Mouse (Mus musculus) forebrain, embryonic 12.5 days (tissue): ENCODE data around the gene Rbm6. TPM values are rescaled to one million over a fixed set of nuclear protein-coding genes. Genes with fewer than 3 reads are reported as not detected.
A peak's percentile ranks its signal among the peaks of the same experiment; 100 is the strongest.

Experiments used
- ATAC-seq: fragments of 200-750 bp; cut with Nextera tagmentation; 2 replicates; pipeline ENCODE4 v1.8.0; 2017; ENCODE audit warnings: moderate TSS enrichment; ENCODE audit not compliant: low FRiP score
- H3K27ac ChIP-seq: fragments of 300-500 bp; sonication (generic); 2 replicates; pipeline ENCODE4 v1.5.1; 2016; ENCODE audit warnings: mild to moderate bottlenecking
- H3K27me3 ChIP-seq: fragments of 300-500 bp; sonication (generic); 2 replicates; pipeline ENCODE4 v1.6.1; 2016; ENCODE audit warnings: mild to moderate bottlenecking
- H3K36me3 ChIP-seq: fragments of 300-500 bp; sonication (generic); replicated peaks from 2 replicates; pipeline ENCODE4 v1.6.1; 2016; ENCODE audit warnings: mild to moderate bottlenecking
- H3K4me1 ChIP-seq: fragments of 300-500 bp; sonication (generic); 2 replicates; pipeline ENCODE4 v1.6.1; 2016
- H3K4me2 ChIP-seq: fragments of 300-500 bp; sonication (generic); 2 replicates; pipeline ENCODE4 v1.6.1; 2016; ENCODE audit warnings: mild to moderate bottlenecking, moderate library complexity
- H3K4me3 ChIP-seq: fragments of 300-500 bp; sonication (generic); replicated peaks from 2 replicates; pipeline ENCODE4 v1.5.1; 2016; ENCODE audit warnings: mild to moderate bottlenecking
- H3K9ac ChIP-seq: fragments of 300-500 bp; sonication (generic); 2 replicates; pipeline ENCODE4 v1.6.1; 2016; ENCODE audit warnings: mild to moderate bottlenecking
- H3K9me3 ChIP-seq: fragments of 300-500 bp; sonication (generic); 2 replicates; pipeline ENCODE4 v1.6.1; 2016
- WGBS: fragments of 180-500 bp; shearing (Covaris S2); methylation state at CpG from one replicate; pipeline ENCODE4 v1.1.7; 2016; 5-methylcytosine and 5-hydroxymethylcytosine counted together
- polyA plus RNA-seq: library from polyadenylated mRNA; unstranded; fragments of >200 nt; fragmentation: Nextera tagmentation; extraction: Ambion mirVana; gene quantifications from 2 replicates; pipeline ENCODE4 v1.2.1, GENCODE M21; 2016

The Rbm6 gene
- polyA plus RNA-seq, 1 experiment from 2014 or later, result 136 TPM

DNA sequence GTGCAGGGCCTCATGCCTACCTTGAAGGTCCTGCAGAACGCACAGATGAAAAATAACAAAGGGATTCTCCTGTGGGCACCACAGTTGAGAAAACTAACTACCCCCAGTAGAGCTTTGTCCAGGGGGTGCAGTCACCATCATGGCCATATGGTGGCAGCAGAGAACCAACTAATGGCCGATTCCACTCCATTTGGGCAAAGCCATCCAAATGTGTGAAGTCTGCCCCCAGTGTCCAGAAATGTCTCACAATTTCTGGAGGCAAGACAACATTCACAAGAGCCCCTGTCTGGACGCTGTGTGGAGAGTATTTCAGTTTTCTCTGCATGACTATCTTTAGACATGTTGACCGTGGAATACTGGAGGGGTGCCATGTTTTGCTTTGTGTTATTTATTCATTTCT lies 31.7 kb upstream of the Rbm6 start:
- Histone ChIP-seq H3K27ac (no peak overlapping the region), H3K4me2 (no peak overlapping the region), H3K4me3 (no peak overlapping the region), H3K4me1 (peaks cover 46% of the 10 kb centered on the region), H3K36me3 (0 out of 2 replicates have a peak, but pooled peaks cover 5% of the 10 kb centered on the region), H3K9ac (no peak overlapping the region), H3K9me3 (no peaks in the 10 kb centered on the region), H3K27me3 (peaks cover 62% of the 10 kb centered on the region)
- peak; percentile 56 for ATAC-seq
- WGBS, result 7% methylated on average over 4 of the region's 4 CpGs

DNA sequence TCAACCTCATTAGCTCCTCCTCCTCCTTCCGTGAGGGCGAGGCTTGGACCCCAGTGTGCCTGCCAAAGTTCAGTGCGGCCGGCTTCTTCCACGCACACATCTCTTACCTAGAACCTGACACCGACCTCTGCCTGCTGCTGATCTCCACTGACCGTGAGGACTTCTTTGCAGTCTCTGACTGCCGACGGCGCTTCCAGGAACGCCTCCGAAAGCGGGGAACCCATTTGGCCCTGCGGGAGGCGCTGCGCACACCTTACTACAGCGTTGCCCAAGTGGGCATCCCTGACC lies 28.5 kb upstream of the Rbm6 start:
- Histone ChIP-seq H3K27me3 (peaks cover 53% of the 10 kb centered on the region), H3K9me3 (no peaks in the 10 kb centered on the region), H3K36me3 (peaks cover 5% of the 10 kb centered on the region; the same call in 1 of the 2 replicates), H3K27ac (no peak overlapping the region), H3K4me1 (peaks cover 19% of the 10 kb centered on the region), H3K4me3 (peak overlapping the region; percentile 31), H3K4me2 (peak overlapping the region; percentile 57), H3K9ac (no peak overlapping the region)
- 9% methylated on average over 17 of the region's 17 CpGs for WGBS
- ATAC-seq, result no peak; the same call in 1 of the 2 replicates

GRCm38 (mm10) chr9:107900840-107901626 lies 28.0 kb upstream of the Rbm6 start:
- Histone ChIP-seq H3K27ac (0 out of 2 replicates have a peak overlapping the region, but pooled peaks have one; percentile 31), H3K4me3 (peak overlapping the region; percentile 31), H3K36me3 (peaks cover 5% of the 10 kb centered on the region; the same call in 1 of the 2 replicates), H3K4me1 (peaks cover 14% of the 10 kb centered on the region), H3K4me2 (peak overlapping the region; percentile 57), H3K27me3 (peaks cover 49% of the 10 kb centered on the region), H3K9me3 (no peaks in the 10 kb centered on the region), H3K9ac (peak overlapping the region; percentile 51)
- peak; percentile 54 for ATAC-seq
- WGBS, result 2% methylated on average over 44 of the region's 44 CpGs

- ATAC-seq, result no peak
- H3K27ac ChIP-seq, result no peak overlapping the region
- 65% methylated on average over 12 of the region's 12 CpGs for WGBS
- H3K4me3 ChIP-seq, result no peak overlapping the region
- H3K9ac ChIP-seq, result no peak overlapping the region
- H3K4me2 ChIP-seq, result no peak overlapping the region
- H3K27me3 ChIP-seq, result peaks cover 42% of the 10 kb centered on the region
- H3K36me3 ChIP-seq, result peaks cover 5% of the 10 kb centered on the region; the same call in 1 of the 2 replicates
- H3K9me3 ChIP-seq, result no peaks in the 10 kb centered on the region
- H3K4me1 ChIP-seq, result peaks cover 14% of the 10 kb centered on the region
These were observed 26.8 kb upstream of the Rbm6 start for GRCm38 (mm10) chr9:107899855-107900254.

DNA sequence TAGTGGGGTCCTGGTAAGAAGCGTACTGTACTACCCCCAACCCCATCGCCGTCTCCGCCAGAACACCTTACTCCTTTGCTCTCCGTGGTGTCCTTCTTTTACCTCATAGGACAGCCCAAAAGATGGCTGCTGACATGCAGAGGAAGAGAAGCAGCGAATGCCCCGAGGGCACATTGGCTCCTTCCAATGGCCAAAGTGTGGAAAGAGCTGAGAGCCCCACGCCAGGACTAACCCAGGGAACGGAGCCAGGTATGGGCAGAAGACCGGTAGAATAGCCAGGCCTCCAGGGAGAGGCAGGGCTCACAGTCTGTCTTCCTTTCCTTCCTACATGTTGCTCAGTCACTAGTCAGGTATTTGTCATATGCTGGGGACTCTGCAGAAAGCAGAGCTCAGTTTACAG lies 25.5 kb upstream of the Rbm6 start:
- Histone ChIP-seq H3K9me3 (no peaks in the 10 kb centered on the region), H3K4me1 (peaks cover 14% of the 10 kb centered on the region), H3K9ac (no peak overlapping the region), H3K27ac (no peak overlapping the region), H3K4me2 (no peak overlapping the region), H3K4me3 (no peak overlapping the region), H3K27me3 (peaks cover 40% of the 10 kb centered on the region), H3K36me3 (peaks cover 5% of the 10 kb centered on the region; the same call in 1 of the 2 replicates)
- ATAC-seq, result no peak
- 87% methylated on average over 10 of the region's 10 CpGs for WGBS

DNA sequence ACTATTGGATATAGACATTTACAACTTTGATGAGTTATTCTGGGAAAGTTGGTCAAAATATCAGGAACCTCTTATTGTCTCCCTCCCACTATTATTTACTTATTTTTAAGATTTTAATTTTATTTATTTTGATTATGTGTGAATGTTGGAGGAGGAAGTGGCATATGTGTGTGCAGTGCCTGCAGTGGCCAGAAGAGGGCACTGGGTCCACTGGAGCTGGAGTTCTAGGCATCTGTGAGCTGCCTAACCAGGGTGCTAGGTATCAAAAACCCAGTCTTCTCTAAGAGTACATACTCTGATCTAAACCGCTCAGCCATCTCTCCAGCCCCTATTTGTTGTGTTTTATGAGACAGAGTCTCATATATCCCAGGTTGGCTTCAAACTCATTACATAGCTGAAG lies 18.0 kb upstream of the Rbm6 start:
- Histone ChIP-seq H3K36me3 (no peaks in the 10 kb centered on the region), H3K4me2 (no peak overlapping the region), H3K9ac (no peak overlapping the region), H3K9me3 (no peaks in the 10 kb centered on the region), H3K4me3 (no peak overlapping the region), H3K27me3 (peaks cover 12% of the 10 kb centered on the region), H3K27ac (no peak overlapping the region), H3K4me1 (peaks cover 10% of the 10 kb centered on the region)
- ATAC-seq, result no peak
- 96% methylated on average over 1 of the region's 1 CpGs for WGBS

- WGBS, result 87% methylated on average over 6 of the region's 6 CpGs
- no peak overlapping the region for H3K27ac ChIP-seq
- no peak overlapping the region; the same call in 1 of the 2 replicates for H3K4me2 ChIP-seq
- no peaks in the 10 kb centered on the region for H3K36me3 ChIP-seq
- no peaks in the 10 kb centered on the region for H3K9me3 ChIP-seq
- no peak overlapping the region for H3K4me3 ChIP-seq
- peaks cover 10% of the 10 kb centered on the region for H3K4me1 ChIP-seq
- peaks cover 14% of the 10 kb centered on the region for H3K27me3 ChIP-seq
- ATAC-seq, result no peak
- no peak overlapping the region for H3K9ac ChIP-seq
These were observed 17.2 kb upstream of the Rbm6 start for GRCm38 (mm10) chr9:107890260-107890659.

DNA sequence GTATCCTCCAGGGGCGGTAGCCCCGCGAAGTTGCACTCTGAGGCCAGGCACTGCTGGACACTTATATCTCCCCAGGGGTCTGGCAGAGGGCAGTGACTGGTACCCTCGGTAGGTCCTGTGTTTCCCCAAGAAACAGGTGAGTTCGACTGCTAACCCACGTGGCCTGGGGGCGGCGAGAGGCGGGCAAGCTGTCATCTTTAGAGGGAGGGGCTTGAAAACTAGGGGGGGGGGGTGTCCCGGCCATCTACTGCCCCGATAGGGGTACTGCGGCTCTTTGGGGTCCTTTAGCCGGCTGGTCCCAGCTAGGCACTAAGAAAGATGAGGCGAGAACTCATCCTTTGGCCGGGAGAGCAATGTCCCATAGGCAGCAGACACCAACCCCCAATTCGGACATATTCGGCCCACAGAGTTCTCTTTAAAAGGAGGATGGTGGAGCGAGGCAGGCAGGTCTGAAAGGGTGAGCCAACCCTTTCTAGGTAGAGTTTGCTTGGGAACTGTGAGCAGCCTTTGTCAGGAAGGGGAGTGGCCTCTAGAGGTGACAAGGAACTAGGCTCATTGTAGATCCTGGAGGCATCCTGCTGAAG lies 15.3 kb upstream of the Rbm6 start:
- Histone ChIP-seq H3K4me1 (peaks cover 10% of the 10 kb centered on the region), H3K4me2 (peak overlapping the region; percentile 91), H3K36me3 (no peaks in the 10 kb centered on the region), H3K4me3 (peak overlapping the region; percentile 61), H3K27ac (peak overlapping the region; percentile 33; the same call in 1 of the 2 replicates), H3K27me3 (peaks cover 14% of the 10 kb centered on the region), H3K9me3 (no peaks in the 10 kb centered on the region), H3K9ac (peak overlapping the region; percentile 65)
- WGBS, result under 1% methylated on average over 18 of the region's 18 CpGs
- ATAC-seq, result peak; percentile 86

GRCm38 (mm10) chr9:107887804-107888266 lies 14.8 kb upstream of the Rbm6 start, which contains the start of gene Mon1a:
Mon1a (plus strand) TSS chr9:107888151.
- Histone ChIP-seq H3K27ac (peak within 1 kb of the TSS; percentile 33; the same call in 1 of the 2 replicates), H3K4me3 (peak within 1 kb of the TSS; percentile 61), H3K9ac (peak within 1 kb of the TSS; percentile 65), H3K9me3 (no peaks in the 10 kb centered on the region), H3K27me3 (peaks cover 14% of the 10 kb centered on the region), H3K4me2 (peak within 1 kb of the TSS; percentile 91), H3K36me3 (no peaks in the 10 kb centered on the region), H3K4me1 (peaks cover 10% of the 10 kb centered on the region)
- ATAC-seq, result peak; percentile 95
- WGBS, result under 1% methylated on average over 28 of the region's 28 CpGs

DNA sequence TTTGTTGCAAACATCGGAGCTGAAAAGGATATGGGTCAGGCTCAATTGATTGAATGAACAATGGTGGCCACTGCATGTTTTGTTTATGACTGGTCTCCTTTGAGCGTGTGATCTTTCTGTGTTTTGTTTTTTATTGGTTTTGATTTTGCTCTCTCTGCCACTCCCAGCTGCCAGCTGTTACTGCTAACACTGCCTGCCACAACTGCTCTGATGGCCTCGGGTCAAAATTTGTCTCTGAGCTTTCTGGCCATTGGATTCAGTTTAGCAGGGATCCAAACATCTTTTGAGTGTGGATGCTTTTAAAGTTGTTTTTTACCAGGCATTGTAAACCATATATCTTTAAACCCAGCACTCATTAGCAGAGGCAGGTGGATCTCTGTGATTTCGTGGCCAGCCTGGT lies 7.4 kb upstream of the Rbm6 start:
- 85% methylated on average over 4 of the region's 4 CpGs for WGBS
- Histone ChIP-seq H3K27ac (no peak overlapping the region), H3K9ac (no peak overlapping the region), H3K4me2 (no peak overlapping the region), H3K27me3 (0 out of 2 replicates have a peak, but pooled peaks cover 3% of the 10 kb centered on the region), H3K4me3 (no peak overlapping the region), H3K4me1 (no peaks in the 10 kb centered on the region), H3K9me3 (no peaks in the 10 kb centered on the region), H3K36me3 (no peaks in the 10 kb centered on the region)
- no peak for ATAC-seq

DNA sequence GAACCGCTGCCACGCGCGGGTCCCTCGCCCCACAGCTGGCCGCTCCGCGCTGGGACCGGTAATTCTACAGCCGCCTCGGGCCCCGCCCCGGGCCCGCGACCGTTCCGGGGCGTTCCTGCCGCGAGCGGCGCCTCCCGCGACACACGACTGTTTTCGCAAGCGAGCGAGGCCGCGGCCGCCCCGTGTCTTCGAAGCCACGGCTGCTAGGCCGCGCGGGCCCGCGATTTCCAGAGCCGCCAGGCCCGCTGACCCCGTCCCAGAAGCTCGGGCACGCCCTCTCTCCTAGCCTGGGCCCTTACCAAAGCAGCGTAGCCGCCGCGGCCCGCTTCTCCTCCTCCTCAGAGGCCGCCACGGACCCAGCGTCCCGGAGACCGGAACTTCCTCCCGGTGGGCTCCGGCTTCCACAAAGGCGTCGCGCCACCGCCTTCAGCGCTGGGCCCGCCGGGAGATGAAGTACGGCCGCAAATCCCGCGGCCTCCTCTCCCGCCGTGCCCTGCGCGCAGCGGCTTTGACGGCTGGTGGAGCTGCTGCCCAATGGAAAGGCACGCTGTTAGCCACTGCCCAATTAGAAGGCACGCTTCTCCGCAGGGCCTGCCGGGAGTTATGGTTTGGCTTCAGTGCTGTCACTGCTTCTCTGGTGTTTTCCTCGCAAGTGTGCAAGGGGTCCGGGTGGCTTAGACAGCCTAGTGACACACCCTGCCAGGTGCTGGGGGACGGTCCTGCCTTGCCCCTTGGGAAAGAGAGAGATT lies 513 bp downstream of the Rbm6 start:
- peak; percentile 100 for ATAC-seq
- Histone ChIP-seq H3K4me2 (peak overlapping the region; percentile 84), H3K27ac (peak overlapping the region; percentile 97), H3K36me3 (peaks cover 6% of the 10 kb centered on the region; the same call in 1 of the 2 replicates), H3K9me3 (no peaks in the 10 kb centered on the region), H3K4me3 (peak overlapping the region; percentile 98), H3K4me1 (peaks cover 20% of the 10 kb centered on the region), H3K9ac (peak overlapping the region; percentile 98), H3K27me3 (no peaks in the 10 kb centered on the region)
- under 1% methylated on average over 80 of the region's 80 CpGs for WGBS

- H3K36me3 ChIP-seq, result peaks cover 6% of the 10 kb centered on the region; the same call in 1 of the 2 replicates
- no peak overlapping the region for H3K4me3 ChIP-seq
- ATAC-seq, result no peak
- H3K27me3 ChIP-seq, result no peaks in the 10 kb centered on the region
- H3K4me2 ChIP-seq, result no peak overlapping the region
- 89% methylated on average over 2 of the region's 2 CpGs for WGBS
- H3K9me3 ChIP-seq, result no peaks in the 10 kb centered on the region
- no peak overlapping the region for H3K9ac ChIP-seq
- no peak overlapping the region for H3K27ac ChIP-seq
- peaks cover 7% of the 10 kb centered on the region for H3K4me1 ChIP-seq
These were observed 7.0 kb downstream of the Rbm6 start for GRCm38 (mm10) chr9:107866081-107866480.
